Mouse (Mus musculus) megakaryocyte, embryonic 14.5 days (primary cell): Measurements from ENCODE around the gene Maml3.

ENCODE experiments used
- FLI1 ChIP-seq: IDR thresholded peaks from 2 replicates; pipeline ENCODE4 v1.6.1; 2012; ENCODE audit warnings: low read length, inconsistent platforms, mixed read lengths
- GATA1 ChIP-seq: IDR thresholded peaks from 3 replicates; pipeline ENCODE4 v1.6.1; 2012; ENCODE audit warnings: mixed read lengths, low read length, inconsistent platforms, borderline replicate concordance

- TF ChIP-seq GATA1 (no peak), FLI1 (no peak)
Measured at GRCm38 (mm10) chr3:52048082-52048481, 56.8 kb downstream of the Maml3 start.
